Mouse (Mus musculus) ZHBTc4 (cell line): Measurements from ENCODE around the gene Dock9.
"Not testable (repeated sequence)": the region's sequence is repeated elsewhere in the genome, so short reads cannot be mapped to it uniquely, and the experiment has no call there.

Experiments
- DNase-seq: peaks from one replicate; pipeline ENCODE4 v3.0.0-alpha.2; 2011; ENCODE audit warnings: low read depth, low spot score

Dock9 gene

DNA sequence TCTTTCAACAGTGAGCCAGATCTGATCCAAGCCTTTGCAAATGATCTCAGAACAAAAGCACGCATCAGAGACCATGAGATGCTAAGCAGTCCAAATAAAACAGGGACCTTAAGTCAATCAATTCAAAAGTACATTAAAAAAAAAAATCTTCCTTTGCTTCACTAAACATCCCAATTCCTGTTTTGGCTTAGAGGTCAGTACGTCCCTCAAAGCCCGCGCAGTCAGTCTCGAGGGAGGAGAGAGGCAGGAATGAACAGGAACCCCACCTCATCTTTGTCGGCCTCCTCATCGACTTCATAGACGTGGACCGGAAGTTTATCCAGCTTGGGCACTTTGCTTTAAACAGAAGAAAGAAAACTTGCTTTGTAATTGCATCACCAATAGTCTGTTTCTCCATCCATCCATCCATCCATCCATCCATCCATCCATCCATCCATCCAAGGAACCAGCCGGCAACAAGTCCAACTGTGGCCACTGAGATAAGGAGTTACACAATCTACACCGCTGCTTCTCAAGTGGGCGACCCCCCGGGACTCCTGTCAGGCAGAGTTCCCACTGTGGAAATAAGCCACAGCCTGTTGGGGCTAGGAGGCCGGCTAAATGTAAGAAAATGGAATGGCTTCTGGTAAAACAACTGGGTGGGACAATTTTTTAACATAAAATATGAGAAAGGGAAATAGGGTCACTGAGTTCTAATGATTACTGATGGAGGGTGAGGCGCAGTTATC lies 137.3 kb downstream of the Dock9 start:
- no peak for DNase-seq

DNA sequence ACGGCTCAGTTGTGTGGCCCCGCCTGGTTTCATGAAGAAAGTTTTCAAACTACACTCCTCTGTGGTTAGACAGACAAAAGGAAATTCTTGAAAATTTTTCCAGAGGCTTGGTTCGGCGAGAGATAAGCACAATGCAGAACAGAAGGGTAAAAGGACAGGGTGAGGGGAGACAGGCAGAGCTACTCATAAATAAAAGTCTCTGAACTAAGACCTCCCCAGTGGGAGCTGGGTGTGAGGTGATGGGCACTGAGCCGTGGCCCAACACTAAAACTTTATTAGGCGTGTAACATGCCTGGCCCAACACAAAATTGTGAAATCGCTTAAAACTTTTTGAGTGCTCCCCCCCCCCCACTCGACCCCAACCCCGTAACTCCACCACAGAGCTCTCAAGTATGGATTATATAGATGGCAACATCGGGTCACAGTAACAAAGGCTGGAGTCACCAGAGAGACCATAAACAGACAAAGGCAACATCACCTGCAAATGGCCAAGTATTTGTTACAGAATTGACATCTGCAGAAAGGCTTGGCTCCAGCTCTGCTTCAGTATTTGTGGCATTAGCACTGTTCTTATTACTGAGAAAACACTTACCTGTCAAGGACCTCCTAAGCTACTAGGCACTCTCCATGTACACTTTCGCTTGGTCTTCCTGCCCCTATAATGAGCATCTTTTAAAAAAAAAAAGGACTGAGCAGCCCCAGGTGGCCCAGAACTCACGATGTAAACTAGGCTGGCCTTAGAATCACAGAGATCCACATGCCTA lies 138.4 kb downstream of the Dock9 start:
- DNase-seq, result no peak

DNA sequence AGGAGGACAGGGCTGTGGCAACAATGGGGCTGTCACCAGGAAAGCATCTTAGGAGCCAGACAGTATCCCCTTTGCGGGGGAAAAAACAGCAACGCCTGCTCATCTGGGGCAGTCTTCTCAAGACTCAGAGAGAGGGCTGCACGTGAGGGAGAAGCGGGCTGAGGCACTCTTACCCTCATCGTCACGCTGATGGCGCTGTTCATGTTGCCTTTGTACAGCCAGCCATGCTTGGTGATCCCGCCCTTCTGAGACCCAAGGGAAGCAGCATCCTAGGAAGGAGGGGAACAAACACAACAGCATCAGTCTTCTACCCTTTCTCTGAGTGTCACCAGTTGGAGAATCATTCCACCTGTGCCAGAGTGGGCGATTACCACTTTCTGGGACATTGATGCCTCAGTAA lies 139.1 kb downstream of the Dock9 start:
- DNase-seq, result no peak

DNA sequence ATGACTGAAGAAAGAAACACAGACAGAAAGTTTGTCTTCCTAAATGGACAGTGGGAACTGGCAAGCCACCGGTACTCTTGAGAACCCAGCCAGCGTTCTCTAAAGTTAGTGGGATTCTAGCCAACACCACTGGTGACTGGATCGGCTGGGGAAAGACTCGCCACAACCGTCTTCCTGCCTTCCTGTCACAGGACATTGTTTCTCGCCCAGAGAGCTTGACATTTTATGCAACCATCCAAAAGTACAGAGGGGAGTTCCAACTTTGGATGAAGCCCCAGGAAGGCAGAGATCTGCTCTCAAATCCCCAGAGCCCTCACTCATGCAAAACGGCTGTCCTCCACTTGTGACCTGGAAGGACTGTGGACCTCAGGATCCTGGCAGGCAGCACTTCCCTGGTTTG lies 140.0 kb downstream of the Dock9 start:
- DNase-seq, result no peak

DNA sequence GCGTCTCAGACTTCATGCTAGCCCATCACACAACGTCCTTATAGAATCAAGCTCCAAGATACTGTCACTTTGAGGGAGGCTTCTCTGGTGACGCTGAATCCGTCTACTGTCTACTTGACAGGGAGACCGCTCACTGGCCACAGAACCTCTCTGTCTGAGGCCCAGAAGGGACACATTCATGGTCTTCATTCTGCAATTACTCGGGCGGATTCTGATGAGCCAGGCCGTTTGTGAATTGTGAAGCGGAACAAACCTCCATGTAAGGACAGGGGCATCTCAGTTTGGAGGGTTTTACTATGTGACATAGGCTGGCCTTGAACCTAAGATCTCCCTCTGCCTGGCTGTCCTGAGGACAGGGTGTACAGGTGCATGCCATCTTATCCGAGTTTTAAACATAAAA lies 140.7 kb downstream of the Dock9 start:
- DNase-seq, result no peak

DNA sequence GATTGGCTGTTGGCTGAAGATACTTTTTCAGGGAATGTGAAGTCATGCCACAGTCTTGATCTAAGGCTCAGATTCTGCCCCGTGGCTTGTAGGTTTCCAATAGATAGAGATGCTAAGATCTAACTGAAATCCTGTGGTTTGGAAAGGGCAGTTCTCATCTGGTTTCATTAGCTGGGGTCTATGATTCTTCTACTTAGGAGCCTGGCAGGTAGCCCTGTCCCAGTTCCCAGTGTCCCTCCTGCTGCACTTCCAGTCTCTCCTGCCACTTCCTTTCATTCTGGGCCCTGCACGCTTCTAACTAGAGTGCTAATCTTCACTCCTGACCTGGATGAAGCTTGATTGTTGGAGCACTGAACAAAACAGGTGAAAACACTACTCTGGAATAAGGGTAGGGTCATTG lies 142.7 kb downstream of the Dock9 start:
- DNase-seq, result no peak

DNA sequence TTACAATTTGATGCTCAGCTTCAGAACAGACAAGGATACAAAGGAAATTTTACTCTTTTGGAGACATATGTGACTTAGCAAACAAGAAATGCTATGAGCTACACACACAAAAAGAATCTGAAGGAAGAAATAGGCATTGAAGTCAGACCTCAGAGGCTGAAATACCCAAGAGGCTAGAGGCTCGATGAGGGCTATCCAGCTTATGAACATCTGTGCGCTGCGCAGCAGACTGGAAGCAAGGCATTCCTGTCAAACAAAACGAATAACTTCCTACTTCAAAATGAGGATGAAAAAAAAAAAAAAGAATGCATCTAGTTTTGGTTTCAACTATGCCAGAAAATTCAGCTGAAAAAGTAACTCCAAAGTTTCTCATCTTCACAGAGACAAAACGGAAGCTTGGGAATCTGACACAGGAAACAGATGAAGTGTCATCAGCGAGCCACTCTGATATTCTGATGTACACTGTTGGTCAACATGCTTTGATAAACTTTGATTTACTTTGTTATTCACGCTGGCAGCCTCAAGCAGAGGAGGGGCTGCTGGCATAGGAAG lies 143.1 kb downstream of the Dock9 start:
- no peak for DNase-seq

DNA sequence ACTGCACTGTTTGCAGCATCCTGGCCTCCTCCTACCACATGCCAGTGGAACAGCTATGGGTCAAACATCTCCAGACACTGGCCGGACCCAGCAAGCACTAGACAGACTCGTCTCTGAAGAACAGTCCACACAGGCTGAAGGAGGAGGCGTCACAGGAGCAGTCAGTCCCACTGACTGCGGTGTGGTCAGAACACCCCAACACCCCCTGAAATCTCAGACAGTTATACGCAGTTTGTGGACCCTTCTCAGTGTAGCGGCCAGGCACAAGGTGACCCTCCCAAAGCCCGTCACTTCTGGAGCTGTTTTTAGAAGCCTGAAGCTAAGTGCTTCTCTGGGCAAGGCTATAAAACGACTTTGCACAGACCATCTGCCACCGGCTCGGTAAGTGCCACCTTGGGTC lies 143.9 kb downstream of the Dock9 start:
- DNase-seq, result no peak

DNA sequence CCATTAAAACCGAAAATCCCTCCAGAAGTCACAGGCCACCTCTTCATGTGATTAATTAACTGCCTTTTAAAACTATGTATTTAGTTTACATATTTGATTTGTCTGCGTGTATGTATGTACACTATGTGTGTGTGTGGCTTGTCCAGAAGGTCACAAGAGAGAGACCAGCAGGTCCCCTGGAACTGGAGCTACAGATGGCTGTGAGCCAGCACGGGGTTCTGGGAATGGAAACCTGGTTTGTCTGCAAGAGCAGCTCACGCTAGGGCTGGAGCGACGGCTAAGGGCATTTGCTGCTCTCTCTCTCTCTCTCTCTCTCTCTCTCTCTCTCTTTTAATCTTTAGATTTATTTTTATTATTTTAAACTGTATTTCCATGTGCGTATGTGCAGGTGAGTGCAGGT lies 144.4 kb downstream of the Dock9 start:
- DNase-seq, result no peak

DNA sequence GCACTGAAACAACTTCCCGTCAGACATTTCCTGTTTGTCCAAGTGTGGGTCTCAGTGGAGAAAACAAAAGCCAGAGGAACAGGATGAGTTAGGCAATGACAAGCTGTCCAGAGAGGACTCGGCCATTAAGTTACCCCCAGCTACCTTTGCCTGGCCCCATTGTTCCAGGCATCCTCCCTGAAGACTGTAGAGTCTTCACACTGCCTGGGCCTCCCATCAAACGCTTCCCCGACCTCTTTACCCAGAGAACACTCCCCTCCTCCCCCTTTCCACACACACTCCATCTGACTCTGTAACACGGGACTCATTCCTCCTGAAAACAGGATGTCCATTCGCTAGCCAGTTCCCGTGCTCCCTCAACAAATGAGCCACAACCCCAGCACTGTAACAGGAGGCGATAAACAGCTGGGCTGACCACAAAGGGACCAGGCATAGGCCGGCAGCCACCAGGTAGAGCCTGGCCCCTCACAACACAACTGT lies 149.0 kb downstream of the Dock9 start:
- no peak for DNase-seq

DNA sequence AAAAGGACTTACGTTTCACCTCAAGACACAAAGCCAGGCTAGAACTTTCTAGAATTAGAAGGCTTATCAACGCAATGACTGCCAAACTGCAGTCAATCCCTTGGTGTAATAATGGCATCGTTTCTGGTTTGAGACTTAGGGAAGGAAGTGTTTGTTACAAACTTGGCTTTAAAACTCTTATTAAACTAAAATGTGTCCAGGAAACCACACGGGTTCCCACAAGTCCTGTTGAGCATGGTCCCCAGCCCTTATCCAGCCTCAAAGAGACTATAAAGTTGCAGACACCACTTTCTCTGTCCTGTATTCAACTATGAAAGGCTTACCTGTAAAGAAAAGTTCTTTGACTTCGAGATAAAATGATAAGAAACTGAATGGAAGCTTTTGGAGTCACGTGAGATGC lies 149.9 kb downstream of the Dock9 start:
- no peak for DNase-seq

DNA sequence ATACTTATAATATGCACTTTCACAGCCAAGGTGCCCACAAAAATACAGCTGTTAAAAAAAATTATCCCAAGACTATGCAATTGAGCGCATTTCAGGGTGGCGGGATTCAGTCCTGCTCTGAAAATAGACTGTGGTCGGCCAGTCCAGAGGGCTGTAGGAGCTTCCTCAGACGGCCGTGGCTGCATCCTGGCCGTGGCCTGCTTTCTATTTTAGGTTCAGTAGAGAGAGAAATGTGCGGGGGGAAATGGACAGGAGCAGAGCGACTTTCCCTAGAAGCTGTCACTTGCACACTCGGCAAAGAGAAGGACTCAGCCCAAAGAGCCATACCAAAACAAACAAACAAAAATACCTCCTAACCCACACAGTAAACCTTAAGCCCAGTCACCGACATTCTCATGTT lies 151.0 kb downstream of the Dock9 start:
- DNase-seq, result no peak

DNA sequence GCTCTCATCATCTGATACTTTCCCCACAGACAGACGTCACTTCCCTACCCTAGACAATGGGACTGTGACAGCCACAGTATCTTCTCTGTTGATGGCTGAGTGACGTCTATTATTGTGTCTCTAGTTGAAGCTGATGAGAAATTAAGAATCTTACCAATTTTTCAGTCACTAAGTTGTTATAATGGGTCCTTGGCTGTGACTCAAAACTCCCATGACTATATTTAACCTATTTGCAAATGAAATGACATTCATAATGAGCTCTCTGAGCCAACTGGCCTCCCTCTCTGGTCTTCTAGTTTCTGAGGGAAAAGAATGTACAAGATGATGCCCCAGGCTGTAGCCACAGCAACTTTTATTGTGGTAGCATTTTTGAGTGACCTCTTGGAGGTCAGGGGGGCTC lies 153.3 kb downstream of the Dock9 start:
- no peak for DNase-seq

DNA sequence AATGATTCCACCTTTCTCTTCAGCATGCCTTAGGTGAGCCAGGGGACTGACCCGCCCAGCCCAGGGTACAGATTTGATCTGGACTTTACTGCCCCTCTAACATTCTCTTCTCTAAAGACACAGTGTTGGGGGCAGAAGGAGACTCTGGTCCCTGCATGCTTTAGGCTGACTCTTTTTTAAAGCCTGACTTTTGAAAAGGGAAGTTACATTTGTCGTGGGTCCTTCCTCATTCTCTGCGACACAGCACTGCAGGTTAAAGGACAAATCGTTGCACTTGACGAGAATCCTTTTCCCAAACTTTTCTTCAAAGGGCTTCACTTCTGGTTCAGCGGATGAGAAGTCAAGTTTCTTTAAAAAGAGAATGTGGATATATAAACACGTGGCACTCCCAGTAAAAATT lies 156.4 kb downstream of the Dock9 start:
- DNase-seq, result no peak

DNA sequence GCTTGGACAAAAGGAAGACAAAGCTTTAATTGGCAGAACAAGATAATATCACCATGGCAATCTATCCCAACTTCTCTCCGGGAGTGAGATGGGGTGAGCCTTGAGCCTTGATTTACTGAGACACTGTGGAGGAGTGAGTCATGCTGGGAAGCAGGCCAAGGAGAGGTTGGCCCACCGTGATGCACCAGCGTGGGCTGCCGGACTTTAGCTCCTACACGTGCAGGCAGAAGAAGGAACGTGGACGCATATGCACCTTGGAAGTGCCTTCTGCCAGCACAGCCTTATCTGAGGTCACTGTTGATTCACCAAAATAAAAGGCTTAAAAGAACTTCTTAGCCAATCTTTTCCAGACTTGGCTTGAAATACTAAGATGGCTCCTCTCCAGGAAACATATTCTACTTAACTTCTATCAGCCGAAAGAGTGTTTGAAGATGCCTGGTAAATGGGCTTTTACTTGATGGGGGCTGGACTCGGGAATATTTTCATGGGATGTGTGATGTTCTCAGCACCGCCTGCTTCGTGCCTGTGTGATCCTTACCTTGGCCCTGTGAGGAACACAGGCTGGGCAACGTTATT lies 160.6 kb downstream of the Dock9 start:
- no peak for DNase-seq

DNA sequence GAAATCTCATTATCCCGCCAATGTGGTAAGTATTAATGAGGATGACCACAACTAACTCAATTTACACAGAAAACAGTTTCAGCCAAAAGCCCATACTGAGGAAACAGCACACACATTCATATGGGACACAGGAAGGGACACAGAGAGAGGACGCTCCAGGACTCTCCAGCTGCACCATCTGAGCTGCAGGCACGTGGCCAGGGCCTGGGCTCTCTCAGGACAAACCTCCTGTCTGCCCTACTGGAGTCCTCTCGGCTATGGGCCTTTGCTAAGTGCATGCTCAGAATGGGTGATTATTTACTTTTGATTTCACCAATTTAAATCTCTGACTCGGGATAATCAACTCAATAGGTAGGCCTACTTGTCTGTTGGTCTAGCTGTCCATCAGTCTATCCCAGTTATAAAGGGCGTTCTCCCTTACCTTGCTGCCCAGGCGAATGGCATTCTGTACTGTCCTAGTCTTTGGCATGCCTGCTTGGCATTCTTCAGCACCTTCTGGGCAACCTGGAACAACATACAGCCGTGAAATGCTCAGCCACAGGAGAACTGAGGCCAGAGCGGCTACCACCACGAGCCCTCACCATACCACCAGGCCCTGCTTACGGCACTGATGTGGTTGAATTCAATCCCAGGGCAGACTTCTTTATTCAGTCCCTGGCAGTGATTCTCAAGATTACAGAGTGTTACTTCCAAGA lies 162.8 kb downstream of the Dock9 start:
- DNase-seq, result no peak

DNA sequence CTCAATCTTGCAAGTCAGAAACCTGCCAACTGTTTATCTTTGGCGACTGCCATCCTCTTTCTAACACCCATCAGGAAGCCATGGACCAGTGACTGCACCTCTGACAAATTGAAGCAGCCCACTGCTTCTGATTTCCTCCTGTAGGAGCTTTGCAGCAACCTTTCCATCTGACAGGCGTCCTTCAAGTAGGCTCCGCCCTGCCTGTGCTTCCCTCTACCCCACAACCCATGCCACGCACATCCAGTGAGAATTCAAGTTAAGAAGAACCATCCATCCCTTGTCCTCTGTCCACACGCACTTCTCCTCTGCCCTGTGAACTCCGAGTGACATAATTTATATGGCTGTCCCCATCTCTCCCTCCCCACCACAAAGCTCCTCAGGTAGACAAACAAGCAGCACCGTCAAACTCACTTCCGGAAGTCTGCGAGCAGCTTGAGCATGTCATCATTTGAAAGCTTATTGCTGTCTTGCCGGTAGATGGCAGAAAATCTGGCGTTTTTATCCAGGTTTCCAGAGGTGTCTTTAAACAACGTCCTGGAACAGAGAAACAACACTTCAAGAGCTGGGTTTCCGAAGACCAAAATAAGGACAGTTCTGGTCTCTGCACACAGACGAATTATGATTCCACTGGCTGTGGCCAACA lies 163.4 kb downstream of the Dock9 start:
- DNase-seq, result no peak

DNA sequence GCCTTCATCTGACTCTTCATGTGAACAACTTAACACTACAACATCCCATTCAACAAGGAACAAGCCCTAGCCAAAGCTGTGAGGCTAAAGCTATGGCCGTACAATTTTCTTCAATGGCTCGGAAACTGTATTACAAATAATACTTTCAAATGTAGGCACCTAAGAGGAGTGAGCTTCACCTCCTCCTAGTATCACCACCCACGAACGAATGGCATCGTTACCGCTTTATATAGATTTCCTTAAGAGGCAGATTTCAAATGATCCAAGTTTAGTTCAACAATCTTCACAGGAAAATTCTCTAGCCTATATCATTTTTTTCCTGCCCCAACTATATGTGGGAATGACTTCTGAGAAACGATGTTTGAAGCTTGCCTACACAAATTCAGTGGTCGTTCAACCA lies 165.7 kb downstream of the Dock9 start:
- DNase-seq, result no peak

DNA sequence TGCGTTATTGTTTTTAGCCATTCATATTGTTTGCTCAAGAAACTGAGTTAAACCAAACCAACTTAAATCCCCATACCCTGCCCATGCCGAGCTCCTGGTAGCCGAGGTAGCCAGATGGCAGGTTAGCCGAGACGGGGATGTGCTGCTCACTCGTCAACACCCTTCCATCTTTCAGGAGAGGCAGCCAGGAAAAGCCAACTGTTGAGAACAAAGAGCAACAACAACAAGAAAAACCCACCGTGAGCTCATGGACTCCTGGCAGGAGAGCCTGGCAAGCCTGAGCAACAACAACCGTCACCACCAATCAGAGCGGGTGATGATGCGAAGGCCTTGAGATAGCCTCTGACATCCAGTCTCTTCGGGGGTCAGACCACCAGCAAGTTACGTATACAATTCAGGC lies 170.9 kb downstream of the Dock9 start:
- DNase-seq, result no peak

DNA sequence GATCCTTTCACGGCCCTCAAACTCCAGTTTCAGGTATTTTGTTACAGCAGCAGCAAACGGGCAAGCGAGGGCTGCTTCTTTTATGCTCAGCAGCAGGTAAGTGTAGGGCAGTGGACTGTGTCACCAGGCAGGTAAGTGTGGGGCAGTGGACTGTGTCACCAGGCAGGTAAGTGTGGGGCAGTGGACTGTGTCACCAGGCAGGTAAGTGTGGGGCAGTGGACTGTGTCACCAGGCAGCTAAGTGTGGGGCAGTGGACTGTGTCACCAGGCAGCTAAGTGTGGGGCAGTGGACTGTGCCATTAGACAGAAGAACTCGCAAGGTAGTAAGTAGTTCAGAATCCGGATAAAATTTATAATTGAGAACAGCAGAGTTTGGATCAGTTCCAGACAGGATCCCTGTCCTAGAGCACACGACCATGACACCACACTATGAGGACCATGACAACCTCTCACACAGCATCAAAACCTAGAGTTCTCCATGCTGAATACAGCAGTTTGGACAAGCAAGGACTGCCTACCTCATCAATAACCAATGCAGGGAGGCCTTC lies 173.6 kb downstream of the Dock9 start:
- not testable (repeated sequence) for DNase-seq

DNA sequence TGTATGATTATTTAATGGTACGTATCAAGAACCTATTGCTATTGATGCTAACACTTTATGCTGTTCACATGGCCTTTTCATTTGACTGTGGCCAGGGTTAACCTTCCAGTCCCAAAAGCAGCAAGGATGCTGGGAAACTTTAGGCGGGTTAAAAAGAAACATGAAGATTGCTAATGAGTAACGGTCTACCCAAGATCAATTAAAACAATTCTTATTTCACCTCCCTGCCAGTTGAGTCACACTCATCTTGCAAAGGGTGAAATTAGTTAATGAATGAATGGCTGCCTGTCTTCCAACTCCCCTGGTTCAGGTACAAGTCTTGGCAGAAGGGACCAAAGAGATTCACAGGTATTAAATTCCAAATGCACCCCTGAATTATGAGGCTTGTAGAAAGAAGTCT lies 175.8 kb downstream of the Dock9 start:
- DNase-seq, result no peak
